Mouse (Mus musculus): ENCODE measurements around the gene Rtn4rl1. TPM values are rescaled to one million over a fixed set of nuclear protein-coding genes. Genes with fewer than 3 reads are reported as not detected.

Gene Rtn4rl1
- polyA plus RNA-seq, 1 experiment from 2014 or later: 2.0 TPM

GRCm38 (mm10) chr11:75229289-75229688, 35.7 kb downstream of the Rtn4rl1 start:
- 91% methylated on average over 6 of the region's 6 CpGs for WGBS
- Histone ChIP-seq H3K36me3 (replicated peaks; ENCODE audit: control insufficient read depth, insufficient read depth, low read depth, low read length) (no peaks in the 10 kb centered on the region), H3K27ac (replicated peaks; ENCODE audit: low read depth, low read length) (no peak overlapping the region), H3K4me3 (ENCODE audit: low read depth, low read length) (no peak overlapping the region), H3K27me3 (ENCODE audit: control insufficient read depth, insufficient read depth, low read length) (peaks cover 1% of the 10 kb centered on the region; the same call in 1 of the 2 replicates), H3K9ac (replicated peaks; ENCODE audit: low read length) (no peak overlapping the region), H3K4me1 (ENCODE audit: control insufficient read depth, insufficient read depth, low read length) (no peaks in the 10 kb centered on the region; the same call in 1 of the 2 replicates), H3K4me2 (ENCODE audit: low read depth, low read length) (no peak overlapping the region), H3K9me3 (replicated peaks; ENCODE audit: control insufficient read depth, low read length) (no peaks in the 10 kb centered on the region)
- ATAC-seq (replicated peaks; ENCODE audit: insufficient number of reproducible peaks, low FRiP score, low TSS enrichment, low read depth) (no peak), DNase-seq (ENCODE audit: low spot score) (no peak)

DNA sequence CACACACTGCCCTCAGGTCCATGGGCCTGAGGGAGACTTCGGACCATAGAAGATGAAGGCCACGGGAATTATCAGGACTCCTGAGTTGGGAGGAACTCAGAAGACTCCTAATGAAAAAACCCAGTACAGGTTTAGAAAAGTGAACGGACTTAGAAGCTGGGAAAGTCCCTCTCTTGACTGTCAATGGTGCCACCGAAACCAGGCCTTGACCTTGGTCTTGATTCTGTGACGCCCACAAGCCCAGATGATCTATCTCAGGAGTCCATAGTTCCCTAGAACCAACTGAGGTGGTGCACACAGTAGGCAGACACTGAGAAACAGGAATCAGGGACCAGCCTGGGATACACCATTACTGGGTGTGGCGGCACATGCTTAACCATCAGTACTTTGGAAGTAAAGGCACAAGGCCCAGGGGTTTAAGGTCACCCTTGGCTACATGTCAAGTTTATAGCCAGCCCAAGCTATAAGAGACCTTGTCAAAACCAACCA, 36.7 kb downstream of the Rtn4rl1 start:
- no peak for DNase-seq (ENCODE audit: low spot score)
- no peak overlapping the region for H3K27ac ChIP-seq (replicated peaks; ENCODE audit: low read depth, low read length)
- no peak overlapping the region for H3K4me2 ChIP-seq (ENCODE audit: low read depth, low read length)
- no peaks in the 10 kb centered on the region for H3K9me3 ChIP-seq (replicated peaks; ENCODE audit: control insufficient read depth, low read length)
- H3K27me3 ChIP-seq (ENCODE audit: control insufficient read depth, insufficient read depth, low read length): peaks cover 6% of the 10 kb centered on the region; the same call in 1 of the 2 replicates
- ATAC-seq (replicated peaks; ENCODE audit: insufficient number of reproducible peaks, low FRiP score, low TSS enrichment, low read depth): no peak
- H3K4me1 ChIP-seq (ENCODE audit: control insufficient read depth, insufficient read depth, low read length): no peaks in the 10 kb centered on the region; the same call in 1 of the 2 replicates
- H3K4me3 ChIP-seq (ENCODE audit: low read depth, low read length): no peak overlapping the region
- WGBS: 90% methylated on average over 6 of the region's 6 CpGs
- H3K9ac ChIP-seq (replicated peaks; ENCODE audit: low read length): no peak overlapping the region
- H3K36me3 ChIP-seq (replicated peaks; ENCODE audit: control insufficient read depth, insufficient read depth, low read depth, low read length): no peaks in the 10 kb centered on the region

GRCm38 (mm10) chr11:75231756-75232155, 38.2 kb downstream of the Rtn4rl1 start:
- H3K4me1 ChIP-seq (ENCODE audit: control insufficient read depth, insufficient read depth, low read length): no peaks in the 10 kb centered on the region; the same call in 1 of the 2 replicates
- H3K9me3 ChIP-seq (replicated peaks; ENCODE audit: control insufficient read depth, low read length): no peaks in the 10 kb centered on the region
- H3K27me3 ChIP-seq (ENCODE audit: control insufficient read depth, insufficient read depth, low read length): peaks cover 6% of the 10 kb centered on the region; the same call in 1 of the 2 replicates
- ATAC-seq (replicated peaks; ENCODE audit: insufficient number of reproducible peaks, low FRiP score, low TSS enrichment, low read depth) (0 out of 2 replicates have a peak, but pooled peaks have one; percentile 65), DNase-seq (ENCODE audit: low spot score) (peak; percentile 77)
- H3K4me3 ChIP-seq (ENCODE audit: low read depth, low read length): no peak overlapping the region
- 10% methylated on average over 7 of the region's 7 CpGs for WGBS
- no peak overlapping the region for H3K27ac ChIP-seq (replicated peaks; ENCODE audit: low read depth, low read length)
- no peak overlapping the region for H3K9ac ChIP-seq (replicated peaks; ENCODE audit: low read length)
- H3K36me3 ChIP-seq (replicated peaks; ENCODE audit: control insufficient read depth, insufficient read depth, low read depth, low read length): no peaks in the 10 kb centered on the region
- H3K4me2 ChIP-seq (ENCODE audit: low read depth, low read length): no peak overlapping the region

DNA sequence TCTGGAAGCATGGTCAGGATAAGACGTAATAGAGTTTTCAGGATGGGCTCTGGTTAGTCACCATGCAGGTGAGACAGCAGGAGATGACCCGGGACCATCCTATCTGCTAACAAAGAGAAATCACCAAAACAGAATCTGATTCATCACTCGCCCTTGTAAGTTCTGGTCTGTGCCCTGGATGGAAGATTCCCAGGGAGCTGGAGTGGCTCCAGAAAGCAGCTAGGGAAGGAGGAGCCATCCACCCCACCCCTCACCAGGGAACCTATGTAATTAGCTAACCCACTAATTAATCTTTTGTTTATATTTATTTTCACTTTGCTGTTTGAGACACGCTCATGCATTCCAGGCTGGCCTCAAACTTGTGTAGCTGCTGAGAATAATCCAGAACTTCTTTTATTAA, 38.9 kb downstream of the Rtn4rl1 start:
- H3K27ac ChIP-seq (replicated peaks; ENCODE audit: low read depth, low read length): no peak overlapping the region
- no peak for ATAC-seq (replicated peaks; ENCODE audit: insufficient number of reproducible peaks, low FRiP score, low TSS enrichment, low read depth)
- 75% methylated on average over 4 of the region's 4 CpGs for WGBS

DNA sequence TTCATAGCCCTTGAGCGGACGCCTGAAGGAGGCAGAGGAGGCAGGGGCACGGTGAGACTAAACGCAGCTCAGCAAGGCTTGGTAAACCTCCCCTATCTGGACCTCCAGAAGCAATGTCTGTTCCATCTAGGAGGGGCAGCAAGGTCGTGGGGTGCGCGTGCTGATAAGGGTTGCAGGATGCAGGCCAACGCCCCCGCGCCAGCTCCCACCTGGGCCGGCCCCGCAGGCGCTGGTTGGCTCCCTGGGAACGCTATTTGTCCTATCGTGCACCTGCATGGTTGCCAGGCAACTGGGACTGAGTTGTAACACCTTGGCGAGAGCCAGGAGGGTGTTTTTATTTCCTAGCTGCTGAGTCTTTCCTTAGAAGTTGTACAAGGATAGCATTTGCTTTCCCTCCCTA, 41.2 kb downstream of the Rtn4rl1 start:
- no peak overlapping the region for H3K4me2 ChIP-seq (ENCODE audit: low read depth, low read length)
- H3K27me3 ChIP-seq (ENCODE audit: control insufficient read depth, insufficient read depth, low read length): peaks cover 6% of the 10 kb centered on the region; the same call in 1 of the 2 replicates
- WGBS: 11% methylated on average over 16 of the region's 16 CpGs
- DNase-seq (ENCODE audit: low spot score): no peak
- no peak for ATAC-seq (replicated peaks; ENCODE audit: insufficient number of reproducible peaks, low FRiP score, low TSS enrichment, low read depth)
- H3K9ac ChIP-seq (replicated peaks; ENCODE audit: low read length): no peak overlapping the region
- no peak overlapping the region for H3K27ac ChIP-seq (replicated peaks; ENCODE audit: low read depth, low read length)
- no peak overlapping the region for H3K4me3 ChIP-seq (ENCODE audit: low read depth, low read length)
- H3K36me3 ChIP-seq (replicated peaks; ENCODE audit: control insufficient read depth, insufficient read depth, low read depth, low read length): no peaks in the 10 kb centered on the region
- no peaks in the 10 kb centered on the region; the same call in 1 of the 2 replicates for H3K4me1 ChIP-seq (ENCODE audit: control insufficient read depth, insufficient read depth, low read length)
- no peaks in the 10 kb centered on the region for H3K9me3 ChIP-seq (replicated peaks; ENCODE audit: control insufficient read depth, low read length)

More for the DNA sequence above, 38.9 kb downstream of the Rtn4rl1 start:
- Histone ChIP-seq H3K9ac (replicated peaks; ENCODE audit: low read length) (no peak overlapping the region), H3K4me3 (ENCODE audit: low read depth, low read length) (no peak overlapping the region), H3K36me3 (replicated peaks; ENCODE audit: control insufficient read depth, insufficient read depth, low read depth, low read length) (no peaks in the 10 kb centered on the region), H3K4me2 (ENCODE audit: low read depth, low read length) (no peak overlapping the region), H3K4me1 (ENCODE audit: control insufficient read depth, insufficient read depth, low read length) (no peaks in the 10 kb centered on the region; the same call in 1 of the 2 replicates), H3K27me3 (ENCODE audit: control insufficient read depth, insufficient read depth, low read length) (peaks cover 6% of the 10 kb centered on the region; the same call in 1 of the 2 replicates), H3K9me3 (replicated peaks; ENCODE audit: control insufficient read depth, low read length) (no peaks in the 10 kb centered on the region)
- DNase-seq (ENCODE audit: low spot score): no peak

DNA sequence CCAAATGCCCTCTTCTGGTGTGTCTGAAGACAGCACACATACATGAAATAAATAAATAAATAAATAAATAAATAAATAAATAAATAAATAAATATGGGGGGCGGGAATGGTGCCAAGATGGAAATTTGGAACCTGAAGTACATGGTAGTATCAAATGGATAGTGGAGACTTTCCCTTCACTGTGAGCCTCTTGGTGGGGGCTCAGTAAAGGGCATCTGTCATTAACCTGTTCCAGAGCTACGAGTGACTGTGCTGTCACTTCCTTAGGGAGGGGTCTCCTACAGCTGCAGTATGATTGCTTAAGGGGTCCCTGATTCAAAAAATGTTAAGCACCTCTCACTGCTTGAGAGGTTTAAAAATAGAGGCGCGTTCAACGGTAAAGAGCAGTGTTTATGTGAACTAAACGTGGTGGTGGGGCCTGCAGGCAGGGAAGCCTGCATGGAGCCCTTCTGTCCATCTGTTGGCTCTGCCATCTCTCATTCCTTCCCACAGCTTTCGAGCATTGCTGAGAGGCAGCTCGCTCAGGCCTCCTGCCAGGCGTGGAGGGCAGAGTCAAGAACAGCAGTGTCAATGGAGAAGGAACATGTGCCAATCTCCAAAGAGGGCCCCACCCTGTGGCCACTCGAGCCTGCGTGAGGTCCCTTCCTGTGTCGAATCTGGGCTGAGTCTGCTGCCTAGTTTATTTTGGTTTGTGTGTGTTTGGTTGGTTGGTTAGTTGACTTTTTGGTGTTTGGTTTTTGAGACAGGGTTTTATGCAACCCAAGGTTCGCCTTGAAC, 46.8 kb downstream of the Rtn4rl1 start:
- no peak overlapping the region for H3K27ac ChIP-seq (replicated peaks; ENCODE audit: low read depth, low read length)
- no peak overlapping the region for H3K9ac ChIP-seq (replicated peaks; ENCODE audit: low read length)
- H3K9me3 ChIP-seq (replicated peaks; ENCODE audit: control insufficient read depth, low read length): no peaks in the 10 kb centered on the region
- no peaks in the 10 kb centered on the region for H3K36me3 ChIP-seq (replicated peaks; ENCODE audit: control insufficient read depth, insufficient read depth, low read depth, low read length)
- WGBS: 78% methylated on average over 13 of the region's 13 CpGs
- DNase-seq (ENCODE audit: low spot score) (no peak), ATAC-seq (replicated peaks; ENCODE audit: insufficient number of reproducible peaks, low FRiP score, low TSS enrichment, low read depth) (no peak)
- H3K4me1 ChIP-seq (ENCODE audit: control insufficient read depth, insufficient read depth, low read length): no peaks in the 10 kb centered on the region
- no peaks in the 10 kb centered on the region for H3K27me3 ChIP-seq (ENCODE audit: control insufficient read depth, insufficient read depth, low read length)
- H3K4me2 ChIP-seq (ENCODE audit: low read depth, low read length): no peak overlapping the region
- no peak overlapping the region for H3K4me3 ChIP-seq (ENCODE audit: low read depth, low read length)

GRCm38 (mm10) chr11:75242710-75243255, 49.2 kb downstream of the Rtn4rl1 start:
- no peaks in the 10 kb centered on the region for H3K9me3 ChIP-seq (replicated peaks; ENCODE audit: control insufficient read depth, low read length)
- ATAC-seq (replicated peaks; ENCODE audit: insufficient number of reproducible peaks, low FRiP score, low TSS enrichment, low read depth) (no peak), DNase-seq (ENCODE audit: low spot score) (no peak)
- H3K4me2 ChIP-seq (ENCODE audit: low read depth, low read length): no peak overlapping the region
- H3K4me1 ChIP-seq (ENCODE audit: control insufficient read depth, insufficient read depth, low read length): no peaks in the 10 kb centered on the region
- no peaks in the 10 kb centered on the region for H3K36me3 ChIP-seq (replicated peaks; ENCODE audit: control insufficient read depth, insufficient read depth, low read depth, low read length)
- H3K27ac ChIP-seq (replicated peaks; ENCODE audit: low read depth, low read length): no peak overlapping the region
- WGBS: 86% methylated on average over 9 of the region's 9 CpGs
- H3K9ac ChIP-seq (replicated peaks; ENCODE audit: low read length): no peak overlapping the region
- no peak overlapping the region for H3K4me3 ChIP-seq (ENCODE audit: low read depth, low read length)
- no peaks in the 10 kb centered on the region for H3K27me3 ChIP-seq (ENCODE audit: control insufficient read depth, insufficient read depth, low read length)

Data from embryonic facial prominence, embryonic 11.5 days (tissue).